Mouse (Mus musculus) liver, embryonic 11.5 days (tissue): Measurements from ENCODE around the gene Sec31b. TPM values are rescaled to one million over a fixed set of nuclear protein-coding genes. Genes with fewer than 3 reads are reported as not detected.

ENCODE experiments used
- ATAC-seq: fragments of 200-750 bp; cut with Nextera tagmentation; replicated peaks from 2 replicates; pipeline ENCODE4 v1.8.0; 2017; ENCODE audit warnings: moderate number of reproducible peaks, mild to moderate bottlenecking, moderate TSS enrichment, moderate library complexity; ENCODE audit not compliant: low FRiP score
- DNase-seq: peaks from one replicate; pipeline ENCODE4 v3.0.0-alpha.2; 2017; ENCODE audit warnings: low spot score
- H3K27ac ChIP-seq: fragments of 300-500 bp; sonication (generic); 2 replicates; pipeline ENCODE4 v1.5.1; 2014; ENCODE audit warnings: mild to moderate bottlenecking, low read depth, low read length, control low read depth
- H3K27me3 ChIP-seq: fragments of 300-500 bp; sonication (generic); replicated peaks from 2 replicates; pipeline ENCODE4 v1.6.1; 2014; ENCODE audit warnings: low read length, mixed read lengths; ENCODE audit not compliant: control insufficient read depth, insufficient read depth
- H3K36me3 ChIP-seq: fragments of 300-500 bp; sonication (generic); 2 replicates; pipeline ENCODE4 v1.6.1; 2014; ENCODE audit warnings: mild to moderate bottlenecking, low read length, moderate library complexity, mixed read lengths; ENCODE audit not compliant: control insufficient read depth, insufficient read depth
- H3K4me1 ChIP-seq: fragments of 300-500 bp; sonication (generic); replicated peaks from 2 replicates; pipeline ENCODE4 v1.6.1; 2014; ENCODE audit warnings: low read length, mixed read lengths; ENCODE audit not compliant: control insufficient read depth, insufficient read depth
- H3K4me2 ChIP-seq: fragments of 300-500 bp; sonication (generic); 2 replicates; pipeline ENCODE4 v1.6.1; 2014; ENCODE audit warnings: mild to moderate bottlenecking, control low read depth, moderate library complexity
- H3K4me3 ChIP-seq: fragments of 300-500 bp; sonication (generic); 2 replicates; pipeline ENCODE4 v1.5.1; 2014; ENCODE audit warnings: low read depth, low read length, control low read depth
- H3K9ac ChIP-seq: fragments of 300-500 bp; sonication (generic); 2 replicates; pipeline ENCODE4 v1.6.1; 2014; ENCODE audit warnings: low read depth, low read length, control low read depth
- H3K9me3 ChIP-seq: fragments of 300-500 bp; sonication (generic); 2 replicates; pipeline ENCODE4 v1.6.1; 2016; ENCODE audit warnings: low read length, inconsistent platforms, mixed read lengths; ENCODE audit not compliant: control insufficient read depth
- WGBS: fragments of 180-500 bp; shearing (Covaris S2); extraction: QIAGEN DNeasy Blood & Tissue Kit; methylation state at CpG from one replicate; pipeline ENCODE4 v1.1.7; 2014; 5-methylcytosine and 5-hydroxymethylcytosine counted together
- polyA plus RNA-seq: library from polyadenylated mRNA; unstranded; fragments of >200 nt; fragmentation: Nextera tagmentation; extraction: Ambion mirVana; gene quantifications from 2 replicates; pipeline ENCODE4 v1.2.1, GENCODE M21; 2014

Gene Sec31b
- polyA plus RNA-seq, 1 experiment from 2014 or later: 0.58 TPM

DNA sequence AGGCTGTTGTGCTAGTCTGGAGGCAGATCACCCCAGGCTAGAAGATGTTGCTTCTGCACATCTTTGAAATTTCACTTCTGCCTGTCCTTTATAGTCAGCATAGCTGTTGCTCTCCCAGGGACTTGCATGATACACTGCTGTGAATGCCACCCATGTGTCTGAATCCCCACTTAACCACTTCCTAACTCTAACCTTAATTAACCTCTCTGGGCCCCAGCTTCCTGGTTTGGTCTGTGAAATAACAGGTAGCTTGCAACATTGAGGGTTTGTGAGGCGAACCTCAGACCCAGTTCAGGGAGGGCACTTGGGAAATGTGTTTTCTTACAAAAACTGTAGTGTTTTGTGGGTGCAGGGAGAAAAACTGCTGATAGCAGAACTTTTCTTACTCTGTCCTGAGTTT is 32.4 kb upstream of the Sec31b start:
- Histone ChIP-seq H3K9ac (no peak overlapping the region), H3K27ac (no peak overlapping the region), H3K4me3 (no peak overlapping the region), H3K4me1 (no peaks in the 10 kb centered on the region), H3K9me3 (no peaks in the 10 kb centered on the region), H3K4me2 (no peak overlapping the region), H3K27me3 (no peaks in the 10 kb centered on the region; the same call in 1 of the 2 replicates), H3K36me3 (peaks cover 2% of the 10 kb centered on the region; the same call in 1 of the 2 replicates)
- no peak for ATAC-seq
- WGBS: 66% methylated on average over 1 of the region's 1 CpGs
- no peak for DNase-seq

DNA sequence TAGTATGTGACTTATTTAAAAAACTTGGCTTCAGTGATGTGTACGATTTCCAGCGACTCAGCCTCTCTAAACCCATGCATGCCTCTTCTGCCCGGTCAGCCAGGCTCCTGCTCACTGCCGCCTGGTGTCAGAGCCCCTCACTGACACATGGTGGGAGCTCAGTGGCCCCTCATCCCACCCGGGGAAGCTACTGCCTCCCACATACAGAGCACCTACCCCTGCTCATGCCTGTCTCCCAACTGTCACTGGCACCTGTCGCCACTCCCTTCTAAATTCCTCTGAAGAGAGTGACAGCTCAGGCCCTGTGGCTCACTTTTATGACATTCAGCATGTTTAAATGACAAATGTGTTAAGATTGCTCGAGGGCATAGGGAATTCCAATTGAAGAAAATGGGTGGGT is 30.6 kb upstream of the Sec31b start:
- H3K27ac ChIP-seq: no peak overlapping the region
- no peak overlapping the region for H3K9ac ChIP-seq
- no peaks in the 10 kb centered on the region for H3K27me3 ChIP-seq
- H3K4me1 ChIP-seq: no peaks in the 10 kb centered on the region
- no peaks in the 10 kb centered on the region for H3K9me3 ChIP-seq
- DNase-seq (no peak), ATAC-seq (no peak)
- 82% methylated on average over 7 of the region's 7 CpGs for WGBS
- H3K36me3 ChIP-seq: peaks cover 13% of the 10 kb centered on the region
- no peak overlapping the region for H3K4me3 ChIP-seq
- no peak overlapping the region for H3K4me2 ChIP-seq

DNA sequence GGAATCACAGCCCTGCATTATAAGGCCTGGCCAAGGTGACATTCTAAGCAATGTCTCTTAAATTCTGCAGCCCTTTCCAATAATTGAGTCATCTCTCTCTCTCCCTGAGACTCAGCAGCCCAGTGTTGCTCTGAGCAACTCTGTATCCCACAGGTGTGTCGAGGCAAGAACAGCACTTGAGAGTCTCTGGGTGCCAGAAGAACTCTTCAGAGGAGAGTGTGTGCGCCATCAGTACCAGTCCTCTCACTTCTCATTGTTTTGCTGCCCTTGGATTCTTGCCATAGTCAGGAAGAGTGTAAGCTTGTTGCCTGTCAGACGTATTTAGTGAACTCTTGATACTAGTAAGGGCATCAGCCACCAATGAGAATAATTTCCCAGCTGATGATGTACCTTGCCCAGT is 22.1 kb upstream of the Sec31b start:
- ATAC-seq: no peak
- Histone ChIP-seq H3K9me3 (no peaks in the 10 kb centered on the region), H3K4me2 (no peak overlapping the region), H3K36me3 (peaks cover 48% of the 10 kb centered on the region), H3K9ac (no peak overlapping the region), H3K4me1 (peaks cover 11% of the 10 kb centered on the region), H3K27me3 (no peaks in the 10 kb centered on the region), H3K4me3 (no peak overlapping the region), H3K27ac (no peak overlapping the region)
- no peak for DNase-seq
- WGBS: 84% methylated on average over 3 of the region's 3 CpGs

DNA sequence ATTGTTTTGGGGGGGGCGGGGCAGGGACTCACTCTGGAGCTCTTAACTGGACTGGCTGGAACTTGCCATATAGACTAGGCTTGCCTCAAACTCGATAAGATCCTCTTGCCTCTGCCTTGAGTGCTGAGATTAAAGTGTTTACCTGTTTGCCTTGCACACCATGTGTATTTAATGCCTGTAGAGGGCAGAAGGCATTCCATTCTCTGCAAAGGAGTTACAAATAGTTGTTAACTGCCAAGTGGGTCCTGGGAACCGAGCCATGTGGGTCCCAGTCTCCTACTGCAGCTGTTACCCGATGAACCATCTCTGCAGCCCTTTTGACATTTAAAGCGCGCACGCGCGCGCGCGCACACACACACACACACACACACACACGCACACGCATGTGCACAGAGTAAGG is 18.3 kb upstream of the Sec31b start:
- H3K36me3 ChIP-seq: peaks cover 23% of the 10 kb centered on the region
- no peak for DNase-seq
- H3K27me3 ChIP-seq: no peaks in the 10 kb centered on the region
- 88% methylated on average over 14 of the region's 14 CpGs for WGBS
- H3K4me3 ChIP-seq: peak overlapping the region; percentile 83; the same call in 1 of the 2 replicates
- no peak for ATAC-seq
- no peak overlapping the region for H3K27ac ChIP-seq
- no peaks in the 10 kb centered on the region for H3K9me3 ChIP-seq
- H3K4me1 ChIP-seq: peaks cover 11% of the 10 kb centered on the region
- peak overlapping the region; percentile 96 for H3K4me2 ChIP-seq
- H3K9ac ChIP-seq: no peak overlapping the region

DNA sequence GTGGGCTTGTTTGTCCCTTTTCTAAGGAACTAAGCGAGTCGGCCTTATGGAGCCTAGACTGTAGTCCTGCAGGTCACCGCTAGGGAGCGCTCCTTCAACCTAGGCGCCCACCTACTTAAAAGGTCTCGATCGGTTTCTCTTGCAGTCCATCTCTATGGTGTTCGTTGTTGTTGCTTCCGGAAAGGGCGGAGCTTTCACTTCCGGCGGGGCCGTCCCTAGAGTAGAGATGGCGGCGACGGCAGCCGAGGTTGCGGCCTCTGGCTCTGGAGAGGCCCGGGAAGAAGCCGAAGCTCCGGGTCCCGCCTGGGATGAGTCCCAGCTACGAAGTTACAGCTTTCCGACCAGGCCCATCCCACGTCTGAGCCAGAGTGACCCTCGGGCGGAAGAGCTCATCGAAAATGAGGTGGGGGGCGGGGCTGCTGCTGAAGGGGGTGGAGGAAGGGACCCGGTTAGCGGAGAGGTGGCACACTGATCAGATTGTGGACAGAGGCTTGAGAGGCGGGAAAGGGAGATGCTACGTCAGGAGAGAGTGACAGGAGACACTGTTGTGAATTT is 17.1 kb upstream of the Sec31b start, which contains the start of gene Hif1an:
Gene Hif1an, plus strand, starts transcription at position 199 of the 555 bp plus-strand sequence.
- peak; percentile 99 for ATAC-seq
- H3K27ac ChIP-seq: peak within 1 kb of the TSS; percentile 48; the same call in 1 of the 2 replicates
- H3K9ac ChIP-seq: peak within 1 kb of the TSS; percentile 79
- under 1% methylated on average over 33 of the region's 33 CpGs for WGBS
- H3K4me1 ChIP-seq: peaks cover 11% of the 10 kb centered on the region
- DNase-seq: peak; percentile 89
- H3K27me3 ChIP-seq: no peaks in the 10 kb centered on the region
- H3K9me3 ChIP-seq: no peaks in the 10 kb centered on the region
- peak within 1 kb of the TSS; percentile 96 for H3K4me2 ChIP-seq
- H3K4me3 ChIP-seq: peak within 1 kb of the TSS; percentile 83
- H3K36me3 ChIP-seq: peaks cover 17% of the 10 kb centered on the region

DNA sequence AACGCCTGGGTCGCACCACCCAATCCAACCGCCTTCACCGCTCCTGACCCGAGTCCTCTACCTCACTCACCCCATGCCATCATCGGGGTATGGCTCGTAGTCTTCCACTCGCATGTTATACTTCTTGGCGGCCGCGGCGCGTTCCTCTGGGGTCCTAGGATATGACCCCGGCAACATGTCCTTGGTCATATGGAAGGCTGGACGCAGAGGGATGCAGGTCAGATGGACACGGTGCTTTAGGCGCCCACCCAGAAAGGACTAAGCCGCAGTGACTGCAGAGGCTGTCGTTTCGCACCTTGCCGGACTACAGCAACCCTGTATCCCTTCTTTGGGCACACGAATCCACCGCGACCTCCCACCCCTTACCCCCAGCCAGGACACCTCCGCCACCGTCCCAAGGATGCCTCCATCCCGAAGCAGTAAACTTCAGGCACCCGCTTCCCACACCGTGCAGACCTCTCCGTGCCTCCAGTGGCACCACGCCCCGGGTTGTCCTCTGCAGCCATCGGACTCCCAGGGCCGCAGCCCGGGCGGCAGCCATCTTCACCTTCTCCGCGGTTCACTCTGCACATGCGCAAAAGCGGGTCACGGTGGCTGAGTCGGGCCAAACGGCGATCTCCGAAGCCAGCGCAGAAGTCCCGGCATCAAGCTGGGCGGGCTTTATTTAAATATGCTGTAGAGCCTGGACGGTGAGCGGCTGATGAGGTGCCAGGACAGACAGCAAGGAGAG is 9.4 kb upstream of the Sec31b start, which contains the start of gene Ndufb8:
Gene Ndufb8, minus strand, starts transcription at position 580 of the 730 bp plus-strand sequence.
- DNase-seq (peak; percentile 96), ATAC-seq (peak; percentile 90)
- peaks cover 8% of the 10 kb centered on the region for H3K4me1 ChIP-seq
- H3K4me2 ChIP-seq: peak within 1 kb of the TSS; percentile 83
- peaks cover 27% of the 10 kb centered on the region for H3K36me3 ChIP-seq
- peak within 1 kb of the TSS; percentile 98 for H3K4me3 ChIP-seq
- no peaks in the 10 kb centered on the region for H3K27me3 ChIP-seq
- no peaks in the 10 kb centered on the region for H3K9me3 ChIP-seq
- H3K27ac ChIP-seq: peak within 1 kb of the TSS; percentile 62; the same call in 1 of the 2 replicates
- under 1% methylated on average over 50 of the region's 50 CpGs for WGBS
- peak within 1 kb of the TSS; percentile 96 for H3K9ac ChIP-seq

DNA sequence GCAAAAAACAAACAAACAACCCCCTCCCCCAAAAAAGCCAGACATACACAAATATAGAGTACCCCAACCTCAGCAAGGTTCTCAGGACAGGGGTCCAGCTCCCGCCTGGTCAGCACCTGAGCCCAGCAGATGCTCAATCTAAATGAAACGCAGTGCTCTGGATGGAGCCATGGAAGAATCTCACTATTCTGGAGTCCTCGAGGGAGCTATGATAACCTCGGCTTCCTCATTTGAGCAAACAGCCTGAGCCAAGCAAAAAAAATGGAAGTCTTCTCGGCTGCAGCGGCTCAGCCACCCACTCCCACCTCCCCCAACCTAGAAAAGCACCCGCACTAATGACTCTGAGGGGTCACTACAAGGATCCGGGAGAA is 8.8 kb upstream of the Sec31b start:
- DNase-seq: no peak
- ATAC-seq: no peak; the same call in 1 of the 2 replicates

DNA sequence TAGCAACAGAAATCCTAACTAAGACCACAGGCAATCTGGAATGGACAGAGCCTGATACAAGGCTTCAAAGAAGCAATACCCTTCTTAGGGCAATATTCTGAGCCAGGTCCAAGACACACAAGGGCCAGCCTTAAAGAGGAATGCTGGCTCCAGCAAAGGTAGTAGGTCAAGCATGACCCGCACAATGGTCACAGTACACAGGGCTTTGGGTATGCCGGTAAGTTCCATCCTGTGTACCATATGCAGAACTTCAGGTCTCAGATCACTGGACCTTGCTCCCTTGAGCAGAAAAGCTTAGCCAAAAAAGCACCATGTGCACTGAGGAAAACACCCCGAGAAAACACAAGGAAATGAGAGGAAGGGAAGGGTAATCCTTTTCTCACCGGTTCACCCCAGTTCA is 7.6 kb upstream of the Sec31b start:
- Histone ChIP-seq H3K27ac (no peak overlapping the region), H3K4me3 (no peak overlapping the region), H3K27me3 (no peaks in the 10 kb centered on the region), H3K4me1 (peaks cover 8% of the 10 kb centered on the region), H3K9me3 (no peaks in the 10 kb centered on the region), H3K36me3 (peaks cover 37% of the 10 kb centered on the region), H3K4me2 (no peak overlapping the region), H3K9ac (no peak overlapping the region)
- no peak for DNase-seq
- no peak for ATAC-seq
- 96% methylated on average over 4 of the region's 4 CpGs for WGBS

More for the DNA sequence above, 8.8 kb upstream of the Sec31b start:
- Histone ChIP-seq H3K4me3 (peak overlapping the region; percentile 98), H3K27me3 (no peaks in the 10 kb centered on the region), H3K27ac (0 out of 2 replicates have a peak overlapping the region, but pooled peaks have one; percentile 62), H3K9ac (peak overlapping the region; percentile 96), H3K9me3 (no peaks in the 10 kb centered on the region), H3K36me3 (peaks cover 32% of the 10 kb centered on the region), H3K4me2 (peak overlapping the region; percentile 83), H3K4me1 (peaks cover 8% of the 10 kb centered on the region)
- 3% methylated on average over 8 of the region's 8 CpGs for WGBS
